Mouse (Mus musculus) kidney, embryonic 14.5 days (tissue): ENCODE measurements around the gene Tnc. TPM values are rescaled to one million over a fixed set of nuclear protein-coding genes. Genes with fewer than 3 reads are reported as not detected.

Experiments
- polyA plus RNA-seq: library from polyadenylated mRNA; unstranded; fragments of >200 nt; fragmentation: Nextera tagmentation; extraction: Ambion mirVana; gene quantifications from 2 replicates; pipeline ENCODE4 v1.2.1, GENCODE M21; 2014

Gene Tnc
- polyA plus RNA-seq, 1 experiment from 2014 or later: 16.6 TPM

Other genes with a start within 250 kb of the Tnc start
- gene Tnfsf8, start 185.7 kb downstream of the Tnc start, polyA plus RNA-seq: not detected in 2 replicates